Comparison of ENCODE assay signal across 15 mouse cellular contexts in genomic region chr10:75333176-75333776, GRCm38 (mm10). TPM values are rescaled to one million over a fixed set of nuclear protein-coding genes. Genes with fewer than 3 reads are reported as not detected.
DNase-seq lines count a peak whose midpoint lies in the region; TF ChIP-seq lines count a peak whose summit lies in the region.
"Had no signal": no experiment of that assay in that cellular context is flagged by ENCODE, and none has a peak within 500 bp of the region (broad histone marks: within the 10 kb centered on the region; RNA-seq: fewer than 3 reads in every experiment).

No protein-coding gene starts in this region.

- intact Hi-C loops in heart, adult 2 months (cut with DNase I): loop anchor here (2.0 kb wide), 1 partner anchor 14 kb away; no protein-coding TSS in a partner anchor

- in situ Hi-C loops in CH12.LX (cut with MboI; ENCODE audit: low pct_ligation_motif_present, low pct_unique_long_range_greater_than_20kb, low sequenced_read_pairs): no loop called here

- TF ChIP-seq CTCF in heart, adult 2 months (IDR thresholded peaks at IDR 0.05): no peak
- TF ChIP-seq CTCF in CH12.LX (conservative IDR thresholded peaks at IDR 0.05 in 1 of 2, IDR thresholded peaks at IDR 0.05 in 1 of 2; ENCODE audit: low read depth in 2 of 2, low read length in 2 of 2): peak in 1 of 2 experiments; percentile 18; a peak in 1 of 4 replicates

- no peaks in the 10 kb centered on the region for H3K79me2 ChIP-seq in heart, adult 2 months (replicated peaks; ENCODE audit: control insufficient read depth, insufficient read depth, low read length)
- H3K79me2 ChIP-seq in CH12.LX (replicated peaks; ENCODE audit: control insufficient read depth, extremely low read depth, insufficient read depth, poor library complexity, severe bottlenecking): no peaks in the 10 kb centered on the region; the same call in 1 of the 2 replicates

- no peak for TF ChIP-seq EP300 in heart, adult 2 months (IDR thresholded peaks at IDR 0.05; ENCODE audit: insufficient read depth, low read depth, low read length)
- no peak for TF ChIP-seq EP300 in CH12.LX (IDR thresholded peaks at IDR 0.05; ENCODE audit: low read length)

- no peak overlapping the region for H3K4me3 ChIP-seq in heart, adult 2 months
- no peak overlapping the region for H3K4me3 ChIP-seq in CH12.LX (replicated peaks in 1 of 3; ENCODE audit: low read depth in 2 of 3, low read length in 2 of 3, poor library complexity in 1 of 3)
- H3K4me3 ChIP-seq: erythroblast, embryonic 14.5 days; forebrain, embryonic 15.5 days; limb, embryonic 12.5 days; liver, embryonic 15.5 days had no signal

- H3K4me1 ChIP-seq in heart, adult 2 months (ENCODE audit: control insufficient read depth, insufficient read depth, low read length): peaks cover 6% of the 10 kb centered on the region
- H3K4me1 ChIP-seq in CH12.LX (ENCODE audit: control insufficient read depth in 1 of 2, insufficient read depth in 2 of 2): peaks cover 25 to 55% of the 10 kb centered on the region in 2 experiments
- H3K4me1 ChIP-seq: forebrain, embryonic 15.5 days; limb, embryonic 12.5 days had no signal

- peak overlapping the region; percentile 72 for H3K27ac ChIP-seq in heart, adult 2 months
- no peak overlapping the region for H3K27ac ChIP-seq in CH12.LX (ENCODE audit: insufficient read depth, low read depth)
- H3K27ac ChIP-seq: forebrain, embryonic 15.5 days; limb, embryonic 12.5 days; liver, embryonic 15.5 days had no signal

- no peaks in the 10 kb centered on the region for H3K9me3 ChIP-seq in CH12.LX (replicated peaks; ENCODE audit: low read length)
- H3K9me3 ChIP-seq: forebrain, embryonic 15.5 days; limb, embryonic 12.5 days; liver, embryonic 15.5 days had no signal

- no peak for TF ChIP-seq POLR2A in heart, adult 2 months (IDR thresholded peaks at IDR 0.05; ENCODE audit: insufficient read depth, low read depth, low read length)
- TF ChIP-seq POLR2A in CH12.LX (IDR thresholded peaks at IDR 0.05; ENCODE audit: low read depth, low read length): no peak

- dilution Hi-C loops in CH12.LX (cut with MboI; ENCODE audit: extremely low pct_ligation_motif_present, extremely low pct_unique_long_range_greater_than_20kb, low sequenced_read_pairs): no loop called here

- DNase-seq in heart, adult 2 months: no peak
- no peak for DNase-seq in heart, adult 9 months (ENCODE audit: low spot score in 2 of 2)
- DNase-seq in CH12.LX (ENCODE audit: extremely low read depth): no peak
- peak; percentile 24 for DNase-seq in brain, adult 2 months (ENCODE audit: low read depth, low spot score)
- peak; percentile 61 for DNase-seq in cerebellum, adult 9-11 months
- DNase-seq in adrenal gland, postnatal 4 days (ENCODE audit: low spot score in 2 of 2): no peak
- DNase-seq in spleen, postnatal 4 days (ENCODE audit: low spot score in 2 of 2): no peak
- DNase-seq: heart, adult 18-20 months; heart, postnatal 36 days; kidney, adult 18-20 months; lung, postnatal 10 days had no signal

- no peak overlapping the region for H3K4me2 ChIP-seq in CH12.LX (ENCODE audit: insufficient read depth, low read depth, poor library complexity, severe bottlenecking)
- H3K4me2 ChIP-seq: forebrain, embryonic 15.5 days; limb, embryonic 12.5 days; liver, embryonic 15.5 days had no signal

- H3K36me3 ChIP-seq in heart, adult 2 months (ENCODE audit: control insufficient read depth, insufficient read depth, low read length): no peaks in the 10 kb centered on the region; the same call in none of the 2 replicates
- H3K36me3 ChIP-seq in CH12.LX (replicated peaks in 1 of 2; ENCODE audit: control insufficient read depth in 1 of 2, insufficient read depth in 1 of 2, low read length in 1 of 2): peaks cover 32 to 53% of the 10 kb centered on the region in 2 experiments
- H3K36me3 ChIP-seq: forebrain, embryonic 15.5 days; limb, embryonic 12.5 days; liver, embryonic 15.5 days had no signal

- no peaks in the 10 kb centered on the region for H3K27me3 ChIP-seq in heart, adult 2 months (ENCODE audit: control insufficient read depth, insufficient read depth, low read length)
- H3K27me3 ChIP-seq in CH12.LX (replicated peaks): no peaks in the 10 kb centered on the region
- H3K27me3 ChIP-seq: forebrain, embryonic 15.5 days; limb, embryonic 12.5 days; liver, embryonic 15.5 days had no signal

- 84% methylated on average over 23 of the region's 23 CpGs for WGBS in heart, adult 2 months

- TF ChIP-seq RAD21 in CH12.LX (IDR thresholded peaks at IDR 0.05; ENCODE audit: low read depth, low read length): peak; percentile 2

- no peak overlapping the region for H3K9ac ChIP-seq in heart, adult 2 months (ENCODE audit: low read depth, low read length)
- no peak overlapping the region for H3K9ac ChIP-seq in CH12.LX (ENCODE audit: insufficient read depth, low read depth)
- H3K9ac ChIP-seq: forebrain, embryonic 15.5 days; limb, embryonic 12.5 days; liver, embryonic 15.5 days had no signal

TF ChIP-seq in CH12.LX, 34 proteins besides CTCF, POLR2A, EP300 and RAD21:
- TF ChIP-seq ZKSCAN1 (IDR thresholded peaks at IDR 0.05; ENCODE audit: borderline replicate concordance, low read depth, low read length) (no peak), MXI1 (IDR thresholded peaks at IDR 0.05; ENCODE audit: low read depth, low read length) (no peak), ETS1 (conservative IDR thresholded peaks at IDR 0.05; ENCODE audit: low read depth, low read length) (no peak), ELF1 (IDR thresholded peaks at IDR 0.05; ENCODE audit: low read depth, low read length) (no peak), NRF1 (IDR thresholded peaks at IDR 0.05; ENCODE audit: low read depth, low read length) (no peak), ZC3H11A (IDR thresholded peaks at IDR 0.05; ENCODE audit: low read depth, low read length) (no peak), POLR2AphosphoS2 (IDR thresholded peaks at IDR 0.05; ENCODE audit: low read depth, low read length) (no peak), JUN (IDR thresholded peaks at IDR 0.05; ENCODE audit: insufficient read depth, low read depth, low read length) (no peak), USF1 (IDR thresholded peaks at IDR 0.05; ENCODE audit: low read depth, low read length) (no peak), CHD2 (IDR thresholded peaks at IDR 0.05; ENCODE audit: low read length) (no peak), SIN3A (IDR thresholded peaks at IDR 0.05; ENCODE audit: low read length) (no peak), TBP (conservative IDR thresholded peaks at IDR 0.05; ENCODE audit: low read depth, low read length) (no peak), HCFC1 (IDR thresholded peaks at IDR 0.05; ENCODE audit: low read depth, low read length) (no peak), JUND (conservative IDR thresholded peaks at IDR 0.05; ENCODE audit: low read depth, low read length) (no peak), MYC (IDR thresholded peaks at IDR 0.05; ENCODE audit: low read depth, low read length) (no peak), NELFE (IDR thresholded peaks at IDR 0.05; ENCODE audit: low read depth, low read length) (no peak), MAX (IDR thresholded peaks at IDR 0.05; ENCODE audit: low read length) (no peak), ZNF384 (IDR thresholded peaks at IDR 0.05; ENCODE audit: low read depth, low read length) (no peak), RCOR1 (conservative IDR thresholded peaks at IDR 0.05; ENCODE audit: low read depth, low read length) (no peak), ZMIZ1 (IDR thresholded peaks at IDR 0.05; ENCODE audit: low read depth, low read length) (no peak)

RNA-seq across cellular contexts. Expression of gene Adora2a, which starts 16.6 kb away (rescaled TPM):
- 1 to 10 TPM; 7.1 to 7.2 TPM for total RNA-seq in heart, adult 2 months (2021)
- polyA plus RNA-seq in heart, adult 2 months (2012; rRNA removed): 14.3 and 18.1 TPM in 2 replicates
- total RNA-seq in CH12.LX (2012; rRNA removed) (7.1 and 14.4 TPM in 2 replicates), CH12.LX (2014; rRNA removed) (2.5 and 3.2 TPM in 2 replicates)
- 6.4 and 7.6 TPM in 2 replicates for polyA plus RNA-seq in CH12.LX (2012; ENCODE audit: insufficient read length, low read depth)
- total RNA-seq in adrenal gland, postnatal 4 days (2021): 1 to 10 TPM; 9.1 to 9.4 TPM
- polyA plus RNA-seq: erythroblast, embryonic 14.5 days had no signal

Comparison
In these comparisons a context has a peak if more than half of its experiments do, and no peak if none do; other contexts are left out.
1. DNase-seq: peak in brain, adult 2 months (single experiment) and cerebellum, adult 9-11 months (single experiment); none in heart, adult 2 months (0 of 2), heart, adult 9 months (0 of 2), CH12.LX (single experiment), adrenal gland, postnatal 4 days (0 of 2) and spleen, postnatal 4 days (0 of 2).